Mouse (Mus musculus) small intestine, adult 2 months (tissue): ENCODE measurements around the gene Pdgfa.

Source experiments
- CTCF ChIP-seq: fragments of 200-500 bp; IDR thresholded peaks from 2 replicates; pipeline ENCODE4 v1.5.1; 2012; ENCODE audit warnings: low read depth, mild to moderate bottlenecking, control low read depth, inconsistent platforms, low read length, moderate library complexity, mixed read lengths; ENCODE audit not compliant: insufficient replicate concordance, insufficient read length; ENCODE audit errors: extremely low read depth
- POLR2A ChIP-seq: fragments of 200-500 bp; IDR thresholded peaks from 2 replicates; pipeline ENCODE4 v1.6.1; 2012; ENCODE audit warnings: low read depth, mild to moderate bottlenecking, control low read depth, inconsistent platforms, low read length, moderate library complexity

DNA sequence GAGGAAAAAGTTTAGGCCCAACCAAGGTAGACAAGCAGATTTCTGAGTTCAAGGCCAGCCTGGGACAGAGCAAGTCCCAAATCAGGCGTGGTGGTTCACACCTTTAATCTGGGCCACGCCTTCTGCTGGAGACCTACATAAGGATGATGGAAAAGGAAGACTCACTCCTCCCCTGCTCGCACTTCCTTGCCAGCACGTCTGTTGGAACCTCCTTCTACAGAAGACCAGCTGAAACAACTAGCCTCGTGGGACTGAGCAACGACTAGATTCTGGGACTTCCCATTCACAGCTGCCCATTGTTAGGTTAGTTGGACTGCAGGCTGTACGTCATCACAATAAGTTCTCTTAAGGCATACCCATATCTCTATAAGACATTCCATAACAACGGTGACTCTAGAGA, 55.3 kb downstream of the Pdgfa start:
- TF ChIP-seq POLR2A (no peak), CTCF (no peak)
